8 mouse cellular contexts compared by ENCODE assay signal in genomic region chr2:165873777-165874176, GRCm38 (mm10). TPM values are rescaled to one million over a fixed set of nuclear protein-coding genes. Genes with fewer than 3 reads are reported as not detected.
DNase-seq lines count a peak whose midpoint lies in the region; ATAC-seq and TF ChIP-seq lines count a peak whose summit lies in the region.
"Had no signal": no experiment of that assay in that cellular context is flagged by ENCODE, and none has a peak within 500 bp of the region (broad histone marks: within the 10 kb centered on the region; RNA-seq: fewer than 3 reads in every experiment).

No protein-coding gene starts in this region.

- ATAC-seq in kidney, embryonic 16.5 days (ENCODE audit: low FRiP score, low TSS enrichment), result no peak
- no peak for ATAC-seq in heart, postnatal 0 days (ENCODE audit: insufficient read depth, low read depth)
- ATAC-seq in midbrain, embryonic 15.5 days (replicated peaks), result no peak

- no peak overlapping the region for H3K4me2 ChIP-seq in kidney, embryonic 16.5 days (replicated peaks; ENCODE audit: low read depth, low read length)
- H3K4me2 ChIP-seq in heart, postnatal 0 days (ENCODE audit: low read depth, low read length), result no peak overlapping the region
- H3K4me2 ChIP-seq in midbrain, embryonic 15.5 days, result no peak overlapping the region

- peak overlapping the region; percentile 65; the same call in 1 of the 2 replicates for H3K9ac ChIP-seq in kidney, embryonic 16.5 days (replicated peaks; ENCODE audit: low read length)
- no peak overlapping the region for H3K9ac ChIP-seq in heart, postnatal 0 days (replicated peaks; ENCODE audit: low read depth, low read length)
- no peak overlapping the region for H3K9ac ChIP-seq in midbrain, embryonic 15.5 days

- H3K36me3 ChIP-seq in kidney, embryonic 16.5 days (ENCODE audit: insufficient read depth, low read length), result peaks cover 12% of the 10 kb centered on the region
- peaks cover 31% of the 10 kb centered on the region; the same call in 1 of the 2 replicates for H3K36me3 ChIP-seq in heart, postnatal 0 days (replicated peaks; ENCODE audit: control insufficient read depth, insufficient read depth, low read length)
- H3K36me3 ChIP-seq in midbrain, embryonic 15.5 days (replicated peaks), result 0 out of 2 replicates have a peak, but pooled peaks cover 2% of the 10 kb centered on the region

- peak overlapping the region; percentile 97 for H3K27ac ChIP-seq in kidney, embryonic 16.5 days (ENCODE audit: low read length)
- H3K27ac ChIP-seq in cortical plate, adult 2 months (ENCODE audit: insufficient read depth, low read length), result peak overlapping the region; percentile 99
- H3K27ac ChIP-seq in heart, postnatal 0 days (ENCODE audit: low read depth), result peak overlapping the region; percentile 84
- 0 out of 2 replicates have a peak overlapping the region, but pooled peaks have one; percentile 88 for H3K27ac ChIP-seq in midbrain, embryonic 15.5 days

- peaks cover 70% of the 10 kb centered on the region for H3K4me1 ChIP-seq in kidney, embryonic 16.5 days (ENCODE audit: insufficient read depth, low read length)
- peaks cover 31% of the 10 kb centered on the region for H3K4me1 ChIP-seq in cortical plate, adult 2 months (ENCODE audit: control insufficient read depth, insufficient read depth, low read length)
- H3K4me1 ChIP-seq in heart, postnatal 0 days (ENCODE audit: control insufficient read depth, insufficient read depth), result peaks cover 65% of the 10 kb centered on the region
- peaks cover 84% of the 10 kb centered on the region for H3K4me1 ChIP-seq in midbrain, embryonic 15.5 days

- no peak for DNase-seq in kidney, adult 9 months
- no peak for DNase-seq in heart, postnatal 0 days (ENCODE audit: low spot score)
- no peak for DNase-seq in urinary bladder, postnatal 25 days (ENCODE audit: low spot score)
- no peak for DNase-seq in MN1 (ENCODE audit: low spot score)
- DNase-seq: thymus, postnatal 36 days had no signal

- H3K4me3 ChIP-seq in kidney, embryonic 16.5 days (ENCODE audit: low read length), result no peak overlapping the region
- peak overlapping the region; percentile 41 for H3K4me3 ChIP-seq in cortical plate, adult 2 months (ENCODE audit: insufficient read depth, low read length)
- H3K4me3 ChIP-seq in heart, postnatal 0 days (ENCODE audit: low read depth, low read length), result no peak overlapping the region
- no peak overlapping the region for H3K4me3 ChIP-seq in midbrain, embryonic 15.5 days

- TF ChIP-seq EP300 in heart, postnatal 0 days (IDR thresholded peaks at IDR 0.05; ENCODE audit: low read depth), result no peak

- no peak for TF ChIP-seq CTCF in cortical plate, adult 2 months (IDR thresholded peaks at IDR 0.05; ENCODE audit: extremely low read depth, insufficient read depth, low read length)
- no peak for TF ChIP-seq CTCF in heart, postnatal 0 days (IDR thresholded peaks at IDR 0.05; ENCODE audit: low read depth)

- TF ChIP-seq POLR2A in cortical plate, adult 2 months (IDR thresholded peaks at IDR 0.05; ENCODE audit: extremely low read depth, insufficient read depth, low read length), result no peak

- 54% methylated on average over 3 of the region's 3 CpGs for WGBS in kidney, embryonic 16.5 days
- WGBS in heart, postnatal 0 days, result 49% methylated on average over 3 of the region's 3 CpGs
- WGBS in midbrain, embryonic 15.5 days, result 57% methylated on average over 3 of the region's 3 CpGs

- no peaks in the 10 kb centered on the region for H3K9me3 ChIP-seq in kidney, embryonic 16.5 days (ENCODE audit: low read length)
- no peaks in the 10 kb centered on the region for H3K9me3 ChIP-seq in heart, postnatal 0 days (replicated peaks; ENCODE audit: control insufficient read depth, low read length)
- no peaks in the 10 kb centered on the region for H3K9me3 ChIP-seq in midbrain, embryonic 15.5 days

- H3K27me3 ChIP-seq in kidney, embryonic 16.5 days (ENCODE audit: insufficient read depth, low read length), result no peaks in the 10 kb centered on the region
- H3K27me3 ChIP-seq in heart, postnatal 0 days (ENCODE audit: control insufficient read depth, insufficient read depth, low read length), result no peaks in the 10 kb centered on the region
- H3K27me3 ChIP-seq in midbrain, embryonic 15.5 days (replicated peaks), result no peaks in the 10 kb centered on the region

RNA-seq across cellular contexts. Expression of gene Zmynd8, which starts 25.0 kb away (rescaled TPM):
- 58.2 and 69.4 TPM in 2 replicates for polyA plus RNA-seq in kidney, embryonic 16.5 days (2015; fragmentation: Nextera tagmentation; extraction: Ambion mirVana)
- polyA plus RNA-seq in cortical plate, adult 2 months (2012; rRNA removed), result 90.5 and 106 TPM in 2 replicates
- total RNA-seq in heart, postnatal 0 days (2014; rRNA removed; ENCODE audit: low replicate concordance), result 19.2 and 48.1 TPM in 2 replicates
- polyA plus RNA-seq in heart, postnatal 0 days (2015; fragmentation: Nextera tagmentation; extraction: Ambion mirVana), result 35.3 and 35.4 TPM in 2 replicates
- polyA plus RNA-seq in midbrain, embryonic 15.5 days (2015; fragmentation: Nextera tagmentation; extraction: Ambion mirVana), result 89.8 and 93.3 TPM in 2 replicates
